Mouse (Mus musculus): ENCODE results near the gene Rab14. TPM values are rescaled to one million over a fixed set of nuclear protein-coding genes. Genes with fewer than 3 reads are reported as not detected.

The Rab14 gene
- polyA plus RNA-seq, 1 experiment from 2014 or later, result 278 TPM

GRCm38 (mm10) chr2:35169452-35169851, 31.5 kb downstream of the Rab14 start:
- Histone ChIP-seq H3K27me3 (replicated peaks; ENCODE audit: control insufficient read depth, insufficient read depth, low read length) (no peaks in the 10 kb centered on the region), H3K4me2 (ENCODE audit: low read depth, low read length) (no peak overlapping the region), H3K9ac (ENCODE audit: low read depth, low read length) (no peak overlapping the region), H3K27ac (replicated peaks; ENCODE audit: low read depth, low read length) (no peak overlapping the region), H3K4me3 (ENCODE audit: low read depth, low read length) (no peak overlapping the region), H3K9me3 (ENCODE audit: control insufficient read depth, low read length) (no peaks in the 10 kb centered on the region), H3K4me1 (ENCODE audit: control insufficient read depth, insufficient read depth, low read length) (no peaks in the 10 kb centered on the region), H3K36me3 (ENCODE audit: control insufficient read depth, insufficient read depth, low read length) (peaks cover 86% of the 10 kb centered on the region)
- ATAC-seq (ENCODE audit: low read depth) (no peak), DNase-seq (ENCODE audit: low spot score) (no peak)
- WGBS, result 84% methylated on average over 2 of the region's 2 CpGs

- no peak overlapping the region for H3K9ac ChIP-seq (ENCODE audit: low read depth, low read length)
- ATAC-seq (ENCODE audit: low read depth), result no peak
- H3K4me2 ChIP-seq (ENCODE audit: low read depth, low read length), result no peak overlapping the region
- H3K27me3 ChIP-seq (replicated peaks; ENCODE audit: control insufficient read depth, insufficient read depth, low read length), result no peaks in the 10 kb centered on the region
- no peak for DNase-seq (ENCODE audit: low spot score)
- WGBS, result 86% methylated on average over 5 of the region's 5 CpGs
- no peaks in the 10 kb centered on the region for H3K9me3 ChIP-seq (ENCODE audit: control insufficient read depth, low read length)
- no peaks in the 10 kb centered on the region for H3K4me1 ChIP-seq (ENCODE audit: control insufficient read depth, insufficient read depth, low read length)
- peaks cover 84% of the 10 kb centered on the region for H3K36me3 ChIP-seq (ENCODE audit: control insufficient read depth, insufficient read depth, low read length)
- no peak overlapping the region for H3K27ac ChIP-seq (replicated peaks; ENCODE audit: low read depth, low read length)
- no peak overlapping the region for H3K4me3 ChIP-seq (ENCODE audit: low read depth, low read length)
Observed at GRCm38 (mm10) chr2:35166816-35167215, 34.1 kb downstream of the Rab14 start.

- H3K4me2 ChIP-seq (ENCODE audit: low read depth, low read length), result no peak overlapping the region
- peaks cover 75% of the 10 kb centered on the region for H3K36me3 ChIP-seq (ENCODE audit: control insufficient read depth, insufficient read depth, low read length)
- no peak for ATAC-seq (ENCODE audit: low read depth)
- H3K4me3 ChIP-seq (ENCODE audit: low read depth, low read length), result no peak overlapping the region
- 96% methylated on average over 13 of the region's 13 CpGs for WGBS
- no peaks in the 10 kb centered on the region for H3K4me1 ChIP-seq (ENCODE audit: control insufficient read depth, insufficient read depth, low read length)
- H3K27me3 ChIP-seq (replicated peaks; ENCODE audit: control insufficient read depth, insufficient read depth, low read length), result no peaks in the 10 kb centered on the region
- no peak overlapping the region for H3K27ac ChIP-seq (replicated peaks; ENCODE audit: low read depth, low read length)
- H3K9me3 ChIP-seq (ENCODE audit: control insufficient read depth, low read length), result no peaks in the 10 kb centered on the region
- H3K9ac ChIP-seq (ENCODE audit: low read depth, low read length), result no peak overlapping the region
- no peak for DNase-seq (ENCODE audit: low spot score)
Observed at GRCm38 (mm10) chr2:35165416-35165815, 35.5 kb downstream of the Rab14 start.

- H3K4me3 ChIP-seq (ENCODE audit: low read depth, low read length), result no peak overlapping the region
- no peak for DNase-seq (ENCODE audit: low spot score)
- no peak for ATAC-seq (ENCODE audit: low read depth)
- H3K36me3 ChIP-seq (ENCODE audit: control insufficient read depth, insufficient read depth, low read length), result peaks cover 74% of the 10 kb centered on the region
- no peak overlapping the region for H3K9ac ChIP-seq (ENCODE audit: low read depth, low read length)
- no peak overlapping the region for H3K27ac ChIP-seq (replicated peaks; ENCODE audit: low read depth, low read length)
- H3K4me2 ChIP-seq (ENCODE audit: low read depth, low read length), result no peak overlapping the region
- H3K4me1 ChIP-seq (ENCODE audit: control insufficient read depth, insufficient read depth, low read length), result no peaks in the 10 kb centered on the region
- WGBS, result 96% methylated on average over 5 of the region's 5 CpGs
- H3K9me3 ChIP-seq (ENCODE audit: control insufficient read depth, low read length), result no peaks in the 10 kb centered on the region
- no peaks in the 10 kb centered on the region for H3K27me3 ChIP-seq (replicated peaks; ENCODE audit: control insufficient read depth, insufficient read depth, low read length)
Observed at GRCm38 (mm10) chr2:35163396-35163795, 37.5 kb downstream of the Rab14 start.

GRCm38 (mm10) chr2:35161846-35162488, 39.0 kb downstream of the Rab14 start:
- no peak overlapping the region for H3K27ac ChIP-seq (replicated peaks; ENCODE audit: low read depth, low read length)
- peaks cover 78% of the 10 kb centered on the region for H3K36me3 ChIP-seq (ENCODE audit: control insufficient read depth, insufficient read depth, low read length)
- H3K4me2 ChIP-seq (ENCODE audit: low read depth, low read length), result no peak overlapping the region
- H3K9me3 ChIP-seq (ENCODE audit: control insufficient read depth, low read length), result no peaks in the 10 kb centered on the region
- no peak overlapping the region for H3K4me3 ChIP-seq (ENCODE audit: low read depth, low read length)
- DNase-seq (ENCODE audit: low spot score) (no peak), ATAC-seq (ENCODE audit: low read depth) (no peak)
- WGBS, result 85% methylated on average over 4 of the region's 4 CpGs
- no peaks in the 10 kb centered on the region for H3K27me3 ChIP-seq (replicated peaks; ENCODE audit: control insufficient read depth, insufficient read depth, low read length)
- H3K4me1 ChIP-seq (ENCODE audit: control insufficient read depth, insufficient read depth, low read length), result no peaks in the 10 kb centered on the region
- no peak overlapping the region for H3K9ac ChIP-seq (ENCODE audit: low read depth, low read length)

- peaks cover 78% of the 10 kb centered on the region for H3K36me3 ChIP-seq (ENCODE audit: control insufficient read depth, insufficient read depth, low read length)
Observed at GRCm38 (mm10) chr2:35160206-35160605, 40.7 kb downstream of the Rab14 start.

GRCm38 (mm10) chr2:35158358-35158757, 42.6 kb downstream of the Rab14 start:
- DNase-seq (ENCODE audit: low spot score) (no peak), ATAC-seq (ENCODE audit: low read depth) (no peak)
- Histone ChIP-seq H3K36me3 (ENCODE audit: control insufficient read depth, insufficient read depth, low read length) (peaks cover 86% of the 10 kb centered on the region), H3K4me3 (ENCODE audit: low read depth, low read length) (no peak overlapping the region), H3K4me1 (ENCODE audit: control insufficient read depth, insufficient read depth, low read length) (no peaks in the 10 kb centered on the region), H3K9me3 (ENCODE audit: control insufficient read depth, low read length) (no peaks in the 10 kb centered on the region), H3K9ac (ENCODE audit: low read depth, low read length) (no peak overlapping the region), H3K4me2 (ENCODE audit: low read depth, low read length) (no peak overlapping the region), H3K27ac (replicated peaks; ENCODE audit: low read depth, low read length) (no peak overlapping the region), H3K27me3 (replicated peaks; ENCODE audit: control insufficient read depth, insufficient read depth, low read length) (no peaks in the 10 kb centered on the region)
- 72% methylated on average over 3 of the region's 3 CpGs for WGBS

More at GRCm38 (mm10) chr2:35160206-35160605, 40.7 kb downstream of the Rab14 start:
- DNase-seq (ENCODE audit: low spot score) (peak; percentile 18), ATAC-seq (ENCODE audit: low read depth) (no peak; the same call in 1 of the 2 replicates)
- WGBS, result 49% methylated on average over 5 of the region's 5 CpGs
- Histone ChIP-seq H3K27ac (replicated peaks; ENCODE audit: low read depth, low read length) (no peak overlapping the region), H3K4me3 (ENCODE audit: low read depth, low read length) (no peak overlapping the region), H3K4me2 (ENCODE audit: low read depth, low read length) (no peak overlapping the region), H3K9me3 (ENCODE audit: control insufficient read depth, low read length) (no peaks in the 10 kb centered on the region), H3K27me3 (replicated peaks; ENCODE audit: control insufficient read depth, insufficient read depth, low read length) (no peaks in the 10 kb centered on the region), H3K9ac (ENCODE audit: low read depth, low read length) (no peak overlapping the region), H3K4me1 (ENCODE audit: control insufficient read depth, insufficient read depth, low read length) (no peaks in the 10 kb centered on the region)

GRCm38 (mm10) chr2:35157836-35158235, 43.1 kb downstream of the Rab14 start:
- H3K4me1 ChIP-seq (ENCODE audit: control insufficient read depth, insufficient read depth, low read length), result no peaks in the 10 kb centered on the region
- no peak overlapping the region for H3K27ac ChIP-seq (replicated peaks; ENCODE audit: low read depth, low read length)
- no peak overlapping the region for H3K4me3 ChIP-seq (ENCODE audit: low read depth, low read length)
- no peak overlapping the region for H3K9ac ChIP-seq (ENCODE audit: low read depth, low read length)
- DNase-seq (ENCODE audit: low spot score), result no peak
- no peaks in the 10 kb centered on the region for H3K27me3 ChIP-seq (replicated peaks; ENCODE audit: control insufficient read depth, insufficient read depth, low read length)
- peaks cover 86% of the 10 kb centered on the region for H3K36me3 ChIP-seq (ENCODE audit: control insufficient read depth, insufficient read depth, low read length)
- no peak for ATAC-seq (ENCODE audit: low read depth)
- no peaks in the 10 kb centered on the region for H3K9me3 ChIP-seq (ENCODE audit: control insufficient read depth, low read length)
- WGBS, result 80% methylated on average over 7 of the region's 7 CpGs
- H3K4me2 ChIP-seq (ENCODE audit: low read depth, low read length), result no peak overlapping the region

GRCm38 (mm10) chr2:35156985-35157384, 43.9 kb downstream of the Rab14 start:
- DNase-seq (ENCODE audit: low spot score), result no peak
- H3K9ac ChIP-seq (ENCODE audit: low read depth, low read length), result no peak overlapping the region
- H3K4me1 ChIP-seq (ENCODE audit: control insufficient read depth, insufficient read depth, low read length), result no peaks in the 10 kb centered on the region
- H3K4me3 ChIP-seq (ENCODE audit: low read depth, low read length), result no peak overlapping the region
- no peak overlapping the region for H3K27ac ChIP-seq (replicated peaks; ENCODE audit: low read depth, low read length)
- peaks cover 87% of the 10 kb centered on the region for H3K36me3 ChIP-seq (ENCODE audit: control insufficient read depth, insufficient read depth, low read length)
- H3K9me3 ChIP-seq (ENCODE audit: control insufficient read depth, low read length), result no peaks in the 10 kb centered on the region
- H3K27me3 ChIP-seq (replicated peaks; ENCODE audit: control insufficient read depth, insufficient read depth, low read length), result no peaks in the 10 kb centered on the region
- no peak for ATAC-seq (ENCODE audit: low read depth)
- no peak overlapping the region for H3K4me2 ChIP-seq (ENCODE audit: low read depth, low read length)
- WGBS, result 76% methylated on average over 2 of the region's 2 CpGs

All from embryonic facial prominence, embryonic 14.5 days (tissue).